Mouse (Mus musculus): ENCODE measurements around the gene Igfbp6. TPM values are rescaled to one million over a fixed set of nuclear protein-coding genes. Genes with fewer than 3 reads are reported as not detected.

Igfbp6 gene
- 0.14 and 0.17 TPM in 2 replicates for polyA plus RNA-seq (2016; fragmentation: Nextera tagmentation; extraction: Ambion mirVana)

GRCm38 (mm10) chr15:102144274-102144711 is at the start of gene Igfbp6:
Gene Igfbp6 (plus strand): TSS chr15:102144362.
- no peaks in the 10 kb centered on the region for H3K36me3 ChIP-seq (replicated peaks)
- H3K4me1 ChIP-seq: peaks cover 28% of the 10 kb centered on the region
- H3K27ac ChIP-seq: peak within 1 kb of the TSS; percentile 62
- no peak for DNase-seq (ENCODE audit: extremely low spot score, low spot score)
- WGBS: 3% methylated on average over 22 of the region's 22 CpGs
- H3K4me3 ChIP-seq: peak within 1 kb of the TSS; percentile 42
- peaks cover 58% of the 10 kb centered on the region for H3K27me3 ChIP-seq (ENCODE audit: poor library complexity, severe bottlenecking)
- no peaks in the 10 kb centered on the region for H3K9me3 ChIP-seq

- H3K36me3 ChIP-seq (replicated peaks): peaks cover 87% of the 10 kb centered on the region
- H3K9me3 ChIP-seq: no peaks in the 10 kb centered on the region
- H3K27ac ChIP-seq: no peak overlapping the region
- H3K27me3 ChIP-seq (ENCODE audit: poor library complexity, severe bottlenecking): peaks cover 16% of the 10 kb centered on the region
- no peak for DNase-seq (ENCODE audit: extremely low spot score, low spot score)
- peaks cover 30% of the 10 kb centered on the region for H3K4me1 ChIP-seq
- 94% methylated on average over 16 of the region's 16 CpGs for WGBS
- no peak overlapping the region for H3K4me3 ChIP-seq
Measured at GRCm38 (mm10) chr15:102094988-102095387, 49.2 kb upstream of the Igfbp6 start.

GRCm38 (mm10) chr15:102097147-102097915 is 46.8 kb upstream of the Igfbp6 start:
- WGBS: 81% methylated on average over 8 of the region's 8 CpGs
- Histone ChIP-seq H3K27ac (no peak overlapping the region), H3K27me3 (ENCODE audit: poor library complexity, severe bottlenecking) (peaks cover 34% of the 10 kb centered on the region), H3K4me3 (no peak overlapping the region), H3K36me3 (replicated peaks) (peaks cover 64% of the 10 kb centered on the region), H3K4me1 (peaks cover 53% of the 10 kb centered on the region), H3K9me3 (no peaks in the 10 kb centered on the region)
- DNase-seq (ENCODE audit: extremely low spot score, low spot score): no peak

GRCm38 (mm10) chr15:102097991-102098555 is 46.1 kb upstream of the Igfbp6 start:
- Histone ChIP-seq H3K36me3 (replicated peaks) (peaks cover 57% of the 10 kb centered on the region), H3K27me3 (ENCODE audit: poor library complexity, severe bottlenecking) (peaks cover 41% of the 10 kb centered on the region), H3K9me3 (no peaks in the 10 kb centered on the region), H3K27ac (peak overlapping the region; percentile 35), H3K4me1 (peaks cover 60% of the 10 kb centered on the region), H3K4me3 (0 out of 2 replicates have a peak overlapping the region, but pooled peaks have one; percentile 5)
- DNase-seq (ENCODE audit: extremely low spot score, low spot score): no peak
- 31% methylated on average over 5 of the region's 5 CpGs for WGBS

GRCm38 (mm10) chr15:102099260-102099659 is 44.9 kb upstream of the Igfbp6 start:
- H3K4me1 ChIP-seq: peaks cover 72% of the 10 kb centered on the region
- H3K27ac ChIP-seq: no peak overlapping the region; the same call in 1 of the 2 replicates
- no peaks in the 10 kb centered on the region for H3K9me3 ChIP-seq
- 47% methylated on average over 5 of the region's 5 CpGs for WGBS
- peaks cover 45% of the 10 kb centered on the region for H3K36me3 ChIP-seq (replicated peaks)
- DNase-seq (ENCODE audit: extremely low spot score, low spot score): no peak
- peaks cover 53% of the 10 kb centered on the region for H3K27me3 ChIP-seq (ENCODE audit: poor library complexity, severe bottlenecking)
- peak overlapping the region; percentile 62; the same call in 1 of the 2 replicates for H3K4me3 ChIP-seq

- Histone ChIP-seq H3K27ac (peak overlapping the region; percentile 88), H3K9me3 (no peaks in the 10 kb centered on the region), H3K27me3 (ENCODE audit: poor library complexity, severe bottlenecking) (peaks cover 58% of the 10 kb centered on the region), H3K4me3 (peak overlapping the region; percentile 62), H3K36me3 (replicated peaks) (peaks cover 40% of the 10 kb centered on the region), H3K4me1 (peaks cover 77% of the 10 kb centered on the region)
- WGBS: 19% methylated on average over 8 of the region's 8 CpGs
- DNase-seq (ENCODE audit: extremely low spot score, low spot score): no peak
Measured at GRCm38 (mm10) chr15:102099771-102100160, 44.4 kb upstream of the Igfbp6 start.

GRCm38 (mm10) chr15:102100161-102100981 is 43.8 kb upstream of the Igfbp6 start, which contains the start of gene Tns2:
Gene Tns2 (plus strand): TSS chr15:102100413.
- Histone ChIP-seq H3K9me3 (no peaks in the 10 kb centered on the region), H3K36me3 (replicated peaks) (peaks cover 34% of the 10 kb centered on the region), H3K27ac (peak within 1 kb of the TSS; percentile 88), H3K4me1 (peaks cover 83% of the 10 kb centered on the region), H3K4me3 (peak within 1 kb of the TSS; percentile 62), H3K27me3 (ENCODE audit: poor library complexity, severe bottlenecking) (peaks cover 64% of the 10 kb centered on the region)
- peak; percentile 72 for DNase-seq (ENCODE audit: extremely low spot score, low spot score)
- whole genome bisulfite sequencing: under 1% methylated on average over 79 of the region's 82 CpGs

GRCm38 (mm10) chr15:102100996-102101671 is 43.0 kb upstream of the Igfbp6 start:
- Histone ChIP-seq H3K9me3 (no peaks in the 10 kb centered on the region), H3K27ac (peak overlapping the region; percentile 88), H3K4me3 (peak overlapping the region; percentile 62), H3K36me3 (replicated peaks) (peaks cover 26% of the 10 kb centered on the region), H3K27me3 (ENCODE audit: poor library complexity, severe bottlenecking) (peaks cover 71% of the 10 kb centered on the region), H3K4me1 (peaks cover 91% of the 10 kb centered on the region)
- no peak for DNase-seq (ENCODE audit: extremely low spot score, low spot score)
- WGBS: 25% methylated on average over 10 of the region's 10 CpGs

- Histone ChIP-seq H3K36me3 (replicated peaks) (peaks cover 18% of the 10 kb centered on the region), H3K4me1 (peaks cover 99% of the 10 kb centered on the region), H3K27ac (peak overlapping the region; percentile 88), H3K27me3 (ENCODE audit: poor library complexity, severe bottlenecking) (peaks cover 79% of the 10 kb centered on the region), H3K4me3 (peak overlapping the region; percentile 62), H3K9me3 (no peaks in the 10 kb centered on the region)
- DNase-seq (ENCODE audit: extremely low spot score, low spot score): no peak
- 32% methylated on average over 11 of the region's 11 CpGs for WGBS
Measured at GRCm38 (mm10) chr15:102101672-102102541, 42.3 kb upstream of the Igfbp6 start.

GRCm38 (mm10) chr15:102102548-102103121 is 41.5 kb upstream of the Igfbp6 start:
- no peak for DNase-seq (ENCODE audit: extremely low spot score, low spot score)
- Histone ChIP-seq H3K36me3 (replicated peaks) (peaks cover 11% of the 10 kb centered on the region), H3K9me3 (no peaks in the 10 kb centered on the region), H3K27ac (peak overlapping the region; percentile 88), H3K4me3 (peak overlapping the region; percentile 42), H3K27me3 (ENCODE audit: poor library complexity, severe bottlenecking) (peaks cover 86% of the 10 kb centered on the region), H3K4me1 (peaks cover 100% of the 10 kb centered on the region)
- 12% methylated on average over 6 of the region's 6 CpGs for WGBS

- Histone ChIP-seq H3K4me1 (peaks cover 100% of the 10 kb centered on the region), H3K27me3 (ENCODE audit: poor library complexity, severe bottlenecking) (peaks cover 90% of the 10 kb centered on the region), H3K4me3 (peak overlapping the region; percentile 42), H3K36me3 (replicated peaks) (peaks cover 3% of the 10 kb centered on the region), H3K9me3 (no peaks in the 10 kb centered on the region), H3K27ac (peak overlapping the region; percentile 88)
- WGBS: 5% methylated on average over 14 of the region's 14 CpGs
- DNase-seq (ENCODE audit: extremely low spot score, low spot score): no peak
Measured at GRCm38 (mm10) chr15:102103371-102103946, 40.7 kb upstream of the Igfbp6 start.
